Mouse (Mus musculus) brain, embryonic 14.5 days (tissue): ENCODE measurements at regions not wholly inside any gene's neighbourhood (a gene's known extent, or its start where the extent isn't known, plus 50 kb on each side); places are given as distances from the start of the nearest gene placed in this dataset.

ENCODE experiments used
- CTCF ChIP-seq: fragments of 200-500 bp; IDR thresholded peaks from 2 replicates; pipeline ENCODE4 v1.5.1; 2012; ENCODE audit warnings: inconsistent platforms, mild to moderate bottlenecking, moderate library complexity, borderline replicate concordance; ENCODE audit not compliant: insufficient read depth, insufficient read length; ENCODE audit errors: extremely low read depth
- POLR2A ChIP-seq: fragments of 200-500 bp; IDR thresholded peaks from 2 replicates; pipeline ENCODE4 v1.6.1; 2012; ENCODE audit warnings: mild to moderate bottlenecking, inconsistent platforms, borderline replicate concordance; ENCODE audit not compliant: poor library complexity, insufficient read depth, insufficient read length, severe bottlenecking; ENCODE audit errors: extremely low read depth

DNA sequence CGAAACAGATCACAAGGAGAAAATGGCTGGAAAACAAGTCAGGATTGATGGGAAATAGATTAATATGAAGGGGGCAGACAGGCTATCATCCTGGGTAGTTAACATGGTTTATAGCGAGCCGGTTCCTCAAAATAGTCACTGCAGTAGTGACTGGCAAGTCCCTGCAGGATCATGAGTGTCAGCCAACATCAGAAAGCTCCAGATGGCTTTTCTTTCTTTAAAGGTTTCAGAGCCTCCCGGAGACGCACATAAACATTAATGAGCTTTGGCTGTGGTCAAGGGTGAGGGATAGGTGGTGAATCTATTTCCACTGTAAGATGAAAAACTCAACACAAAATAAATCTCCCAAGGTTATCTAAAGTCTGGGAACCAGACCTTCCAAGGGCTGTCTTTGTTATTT lies 104.2 kb upstream of the Thumpd2 start:
- TF ChIP-seq POLR2A, result no peak
- no peak for TF ChIP-seq CTCF
